Mouse (Mus musculus) left cerebral cortex, postnatal 10 days (tissue): ENCODE measurements around the gene Il2ra. TPM values are rescaled to one million over a fixed set of nuclear protein-coding genes. Genes with fewer than 3 reads are reported as not detected.
"Not testable (repeated sequence)": the region's sequence is repeated elsewhere in the genome, so short reads cannot be mapped to it uniquely, and the experiment has no call there.

ENCODE experiments used
- DNase-seq, 2 experiments: peaks; one replicate each; pipeline ENCODE4 v3.0.0; 2021 to 2022; ENCODE audit warnings: low spot score in 2 of 2, mixed read lengths in 1 of 2; ENCODE audit errors: extremely low spot score in 1 of 2
- intact Hi-C: fragments of 180-260 bp; cut with DNase I; formaldehyde crosslinking; loops from one replicate; pipeline ENCODE4 v1.15.1; 2025
- total RNA-seq, 2 experiments: library from RNA; stranded (reverse); gene quantifications; 2 replicates each; pipeline ENCODE4 v1.2.3; 2021

Gene Il2ra
- total RNA-seq, 2 experiments from 2014 or later: 0.11 to 0.22 TPM

GRCm38 (mm10) chr2:11690201-11690890 lies 47.7 kb downstream of the Il2ra start:
- DNase-seq: no peak
- intact Hi-C loops: no loop called here

- intact Hi-C loops: no loop called here
- no peak for DNase-seq
These were observed 50.7 kb downstream of the Il2ra start for GRCm38 (mm10) chr2:11693352-11693751.

DNA sequence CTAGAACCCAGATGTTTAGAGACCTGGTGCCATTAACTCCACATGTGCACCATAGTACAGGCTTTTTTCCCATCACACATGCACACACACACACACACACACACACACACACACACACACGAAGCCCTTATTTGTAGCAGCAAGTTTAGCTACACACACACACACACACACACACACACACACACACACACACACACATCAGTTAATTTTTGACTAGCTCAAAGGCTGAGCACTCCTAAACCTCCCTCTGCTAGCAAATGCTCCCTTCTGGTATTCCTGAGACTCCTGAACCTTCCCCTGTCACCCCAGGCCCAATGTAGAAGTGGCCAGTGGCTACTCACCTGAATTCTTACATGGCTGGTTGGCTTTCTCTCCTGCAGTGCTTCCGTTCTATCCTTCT lies 51.5 kb downstream of the Il2ra start:
- DNase-seq: no peak
- intact Hi-C loops: no loop called here

DNA sequence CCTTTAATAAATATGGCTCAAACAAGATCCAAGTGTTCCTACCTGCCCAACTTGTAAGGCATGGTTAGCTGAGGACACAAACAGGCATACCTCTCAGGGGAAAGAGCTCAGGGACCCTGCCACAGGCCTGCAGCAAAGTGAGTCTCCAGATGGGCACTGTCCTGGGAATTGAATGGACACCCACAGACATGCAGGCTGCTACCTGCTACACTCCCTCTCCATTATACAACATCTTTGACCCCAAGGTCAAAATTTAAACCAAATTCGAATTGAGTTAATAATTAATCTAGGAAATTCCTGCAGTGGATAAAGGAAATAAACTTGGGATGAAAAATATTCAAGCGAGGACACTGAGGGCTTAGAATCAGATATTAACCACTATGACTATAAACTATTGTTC lies 53.3 kb downstream of the Il2ra start:
- intact Hi-C loops: no loop called here
- DNase-seq: no peak

DNA sequence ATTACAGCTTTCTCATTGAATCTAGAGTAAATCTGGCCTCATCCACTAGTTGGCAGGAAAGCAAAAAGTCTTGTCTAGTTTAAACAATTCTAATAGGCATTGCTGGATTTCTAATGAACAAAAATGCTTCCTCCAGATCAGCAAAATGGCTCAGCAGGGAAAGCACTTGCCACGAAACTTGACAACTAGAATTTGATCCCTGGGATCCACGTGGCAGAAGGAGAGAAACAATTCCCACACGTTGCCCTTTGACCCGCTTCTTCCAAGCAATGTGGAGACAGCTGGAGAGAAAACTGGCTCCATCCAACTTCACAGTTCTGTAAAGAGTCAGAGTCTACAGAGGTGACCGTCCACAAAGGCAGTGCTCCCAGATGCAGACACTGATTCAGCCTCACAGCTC lies 56.4 kb downstream of the Il2ra start:
- intact Hi-C loops: no loop called here
- DNase-seq: no peak

DNA sequence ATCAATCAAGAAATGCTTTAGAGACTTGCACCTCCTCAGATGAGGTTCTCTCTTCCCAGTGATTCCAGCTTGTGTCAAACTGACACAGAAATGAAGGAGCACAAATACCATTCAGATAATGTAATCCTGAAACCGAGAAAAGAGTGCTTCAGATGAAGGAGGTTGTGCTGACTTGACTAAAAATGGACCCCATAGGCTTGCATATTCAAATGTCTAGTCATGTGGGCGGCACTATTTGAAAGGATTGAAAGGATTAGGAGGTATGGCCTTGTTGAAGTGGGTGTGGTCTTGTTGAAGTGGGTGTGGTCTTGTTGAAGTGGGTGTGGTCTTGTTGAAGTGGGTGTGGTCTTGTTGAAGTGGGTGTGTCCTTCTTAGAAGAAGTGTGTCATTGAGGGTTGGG lies 57.3 kb downstream of the Il2ra start:
- intact Hi-C loops: no loop called here
- no peak for DNase-seq

- peak; percentile 46 to 80 for DNase-seq
- intact Hi-C loops: no loop called here
These were observed 62.8 kb downstream of the Il2ra start, which contains the start of gene Il15ra for GRCm38 (mm10) chr2:11705201-11706025. Gene Il15ra, plus strand, starts transcription at chr2:11705290.

- no peak for DNase-seq
- intact Hi-C loops: no loop called here
These were observed 63.6 kb downstream of the Il2ra start for GRCm38 (mm10) chr2:11706030-11706745.

DNA sequence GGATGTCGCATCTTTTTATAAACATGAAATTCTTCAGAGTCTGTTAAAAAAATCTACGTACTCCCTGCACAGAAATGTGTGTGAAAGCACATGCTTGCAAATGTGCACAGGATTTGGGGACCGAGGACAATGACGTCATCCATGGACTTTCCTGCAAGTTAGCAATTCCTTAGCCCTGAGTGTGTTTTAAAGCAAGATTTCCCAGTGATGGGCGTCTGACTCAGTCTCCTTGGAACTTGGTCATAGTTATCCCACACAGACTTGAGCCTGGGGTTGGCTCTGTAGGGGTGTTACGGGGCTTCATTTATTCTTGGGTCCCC lies 64.1 kb downstream of the Il2ra start:
- no peak for DNase-seq
- intact Hi-C loops: no loop called here

- intact Hi-C loops: no loop called here
These were observed 65.9 kb downstream of the Il2ra start for GRCm38 (mm10) chr2:11708538-11708937.

GRCm38 (mm10) chr2:11710101-11710500 lies 67.5 kb downstream of the Il2ra start:
- intact Hi-C loops: not testable (repeated sequence)
- peak in 1 of 2 experiments; percentile 27 for DNase-seq

More at GRCm38 (mm10) chr2:11708538-11708937, 65.9 kb downstream of the Il2ra start:
- DNase-seq: no peak

DNA sequence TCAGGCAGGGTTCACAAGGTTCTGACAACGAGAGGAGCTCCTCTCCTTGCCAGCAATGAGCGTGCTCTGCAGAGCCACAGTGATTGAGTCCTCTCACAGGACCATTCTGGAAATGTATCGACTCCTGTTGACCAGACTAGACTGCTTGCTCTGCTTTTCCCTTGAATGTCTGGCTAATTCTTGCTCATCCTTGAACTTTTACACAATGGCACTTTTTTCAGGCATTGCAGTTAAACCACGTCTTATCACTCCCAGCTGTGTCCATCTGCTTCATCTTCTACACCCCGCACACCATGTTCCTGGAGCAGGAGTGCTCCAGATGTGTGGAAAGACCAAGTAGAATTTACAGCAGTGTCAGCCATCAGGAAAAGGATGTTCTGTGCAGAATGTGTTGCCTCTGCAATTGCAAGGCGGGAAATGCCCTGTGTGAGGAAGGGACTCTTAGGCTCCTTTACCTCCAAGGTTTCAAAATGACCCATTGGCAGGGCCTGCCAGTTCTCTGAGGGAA lies 69.9 kb downstream of the Il2ra start:
- no peak for DNase-seq
- intact Hi-C loops: no loop called here

- intact Hi-C loops: no loop called here
These were observed 70.4 kb downstream of the Il2ra start for GRCm38 (mm10) chr2:11713021-11713420.

DNA sequence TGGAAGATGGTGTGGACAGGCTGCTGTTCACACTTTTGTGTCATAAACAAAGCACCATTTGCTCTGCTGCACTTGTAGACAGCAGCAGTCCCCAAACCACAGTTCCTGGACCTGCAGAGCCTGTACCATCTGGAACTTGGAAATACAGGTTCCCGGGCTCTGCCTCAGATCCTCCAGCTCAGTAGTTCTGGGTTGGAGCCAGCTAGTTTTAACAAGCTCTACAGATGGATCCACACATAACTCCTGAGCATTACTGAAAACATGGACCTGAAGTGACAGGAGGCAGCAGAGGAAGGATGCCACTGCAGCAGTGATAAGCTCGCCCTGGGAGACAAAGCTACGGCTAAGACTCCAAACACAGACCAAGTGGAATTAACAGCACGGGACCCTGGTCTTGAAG lies 71.9 kb downstream of the Il2ra start:
- DNase-seq: peak; percentile 31 to 42
- intact Hi-C loops: no loop called here

More at GRCm38 (mm10) chr2:11713021-11713420, 70.4 kb downstream of the Il2ra start:
- DNase-seq: no peak

DNA sequence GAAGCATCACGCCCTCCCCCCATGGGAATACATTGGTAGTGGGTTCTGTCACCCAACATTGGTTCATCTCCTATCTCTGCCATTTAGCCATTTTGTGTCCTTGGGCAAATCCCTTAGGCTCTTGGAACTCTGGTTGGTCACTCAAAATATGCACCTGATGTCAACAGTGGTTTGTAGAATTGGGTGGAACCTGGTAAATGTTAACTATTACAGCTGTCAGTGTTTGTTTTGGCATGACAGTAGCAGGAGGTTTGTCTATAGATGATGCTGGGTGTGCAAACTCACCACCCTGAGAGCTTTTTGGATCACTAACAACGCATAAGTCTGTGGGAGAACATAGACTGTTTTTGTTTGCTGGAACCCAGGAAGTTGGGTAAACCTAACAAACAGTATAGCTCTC lies 76.0 kb downstream of the Il2ra start:
- no peak for DNase-seq
- intact Hi-C loops: no loop called here

DNA sequence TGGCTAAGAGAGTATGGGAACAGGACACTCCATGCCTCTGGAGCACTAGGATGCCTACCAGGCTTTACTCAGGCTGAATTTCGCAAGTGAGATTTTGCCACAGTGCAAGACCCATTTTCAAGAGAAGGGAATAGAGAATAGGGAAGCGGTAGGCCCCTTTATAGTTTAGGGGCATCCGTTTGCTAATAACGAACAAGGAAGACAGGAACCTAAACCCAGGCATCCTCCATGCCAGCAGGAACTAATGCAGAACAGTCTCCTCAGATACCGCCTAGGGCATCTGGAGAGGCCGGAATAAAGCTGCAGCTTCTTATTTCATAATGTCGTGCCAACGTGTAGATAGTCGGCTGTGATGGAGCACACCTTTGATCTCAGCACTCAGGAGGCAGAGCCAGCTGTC lies 80.0 kb downstream of the Il2ra start:
- no peak for DNase-seq
- intact Hi-C loops: no loop called here

DNA sequence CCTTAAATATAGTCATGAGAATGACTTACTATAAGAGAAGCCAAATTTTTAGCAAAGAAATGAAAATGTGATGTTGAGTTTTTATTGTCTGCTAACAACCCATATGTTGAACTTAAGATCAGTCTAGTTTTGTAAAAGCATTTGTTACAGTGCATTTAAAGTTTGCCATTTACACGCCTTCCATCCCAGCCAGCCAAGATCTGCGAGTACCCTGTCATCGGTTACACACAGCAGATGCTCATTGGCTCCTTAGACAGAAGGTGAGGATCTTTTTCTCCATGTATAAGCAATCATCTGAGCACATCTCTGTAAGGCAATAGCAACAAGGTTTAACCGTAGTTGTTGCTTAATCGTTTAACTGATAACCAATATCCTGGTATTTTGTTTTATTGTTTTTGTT lies 85.0 kb downstream of the Il2ra start:
- intact Hi-C loops: no loop called here
- no peak for DNase-seq

DNA sequence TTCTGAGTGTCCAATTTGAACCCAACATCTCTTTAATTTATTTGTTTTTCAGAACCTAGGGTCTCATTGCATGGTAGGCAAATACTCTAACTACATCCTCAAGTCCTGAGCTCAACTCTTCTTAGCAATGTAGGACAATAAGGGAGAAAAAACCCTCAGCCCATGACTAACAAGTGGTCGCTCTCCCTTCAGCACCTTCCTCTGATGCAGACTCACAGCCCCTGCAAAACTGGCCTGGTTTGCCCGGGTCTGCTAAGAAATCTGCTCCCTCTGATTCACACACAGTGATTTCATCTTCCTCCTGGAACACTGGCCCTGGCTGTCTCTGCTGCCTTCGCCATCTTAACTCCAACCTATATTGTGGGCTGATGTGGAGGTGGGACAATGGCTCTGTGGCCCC lies 86.5 kb downstream of the Il2ra start:
- intact Hi-C loops: no loop called here
- DNase-seq: no peak

- no peak for DNase-seq
These were observed 90.4 kb downstream of the Il2ra start for GRCm38 (mm10) chr2:11732978-11733377.

GRCm38 (mm10) chr2:11735853-11736252 lies 93.2 kb downstream of the Il2ra start:
- intact Hi-C loops: no loop called here
- DNase-seq: no peak

More at GRCm38 (mm10) chr2:11732978-11733377, 90.4 kb downstream of the Il2ra start:
- intact Hi-C loops: no loop called here
